Mouse (Mus musculus) brain, embryonic 14.5 days (tissue): ENCODE data around the gene Nsun2.

Experiments
- CTCF ChIP-seq: fragments of 200-500 bp; IDR thresholded peaks from 2 replicates; pipeline ENCODE4 v1.5.1; 2012; ENCODE audit warnings: inconsistent platforms, mild to moderate bottlenecking, moderate library complexity, borderline replicate concordance; ENCODE audit not compliant: insufficient read depth, insufficient read length; ENCODE audit errors: extremely low read depth
- POLR2A ChIP-seq: fragments of 200-500 bp; IDR thresholded peaks from 2 replicates; pipeline ENCODE4 v1.6.1; 2012; ENCODE audit warnings: mild to moderate bottlenecking, inconsistent platforms, borderline replicate concordance; ENCODE audit not compliant: poor library complexity, insufficient read depth, insufficient read length, severe bottlenecking; ENCODE audit errors: extremely low read depth

DNA sequence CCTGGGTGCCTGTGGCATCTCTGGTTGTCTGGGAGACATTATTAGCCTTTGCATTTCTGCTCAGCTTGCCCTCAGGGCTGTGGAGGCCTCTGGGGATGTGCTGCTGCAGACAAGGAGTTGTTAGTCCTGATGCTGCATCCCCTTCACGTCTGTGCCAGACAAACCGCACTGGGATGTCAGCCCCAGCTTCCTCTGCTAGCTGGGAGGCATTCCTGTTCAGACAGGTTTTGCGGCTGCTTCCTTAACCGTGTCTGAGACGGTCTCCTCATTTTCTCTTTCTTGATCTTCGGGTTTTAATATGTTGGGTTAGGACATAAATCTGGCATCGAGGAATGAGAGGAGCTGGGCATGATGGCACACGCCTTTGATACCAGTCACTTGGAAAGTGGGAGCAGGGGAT lies 58.7 kb downstream of the Nsun2 start:
- TF ChIP-seq CTCF (no peak), POLR2A (no peak)
